Mouse (Mus musculus) neural tube, embryonic 12.5 days (tissue): ENCODE results near the gene Ltc4s. TPM values are rescaled to one million over a fixed set of nuclear protein-coding genes. Genes with fewer than 3 reads are reported as not detected.

Source experiments
- microRNA-seq: library from miRNA; unstranded; fragments of <30 nt; microRNA quantifications from one replicate; pipeline ENCODE4, GENCODE M21; 2017
- polyA plus RNA-seq: library from polyadenylated mRNA; unstranded; fragments of >200 nt; fragmentation: Nextera tagmentation; extraction: Ambion mirVana; gene quantifications from 2 replicates; pipeline ENCODE4 v1.2.1, GENCODE M21; 2016

Gene Ltc4s
- polyA plus RNA-seq, 1 experiment from 2014 or later = 0.32 TPM

Small RNA genes lying within 50 kb of the gene (microRNA-seq; reads per million reads assigned to microRNA genes)
- not detected for gene Mir6919

Other genes starting within 250 kb of the Ltc4s start
- 71.9 and 75.0 TPM in 2 replicates for gene Rnf130, start 213.3 kb downstream of the Ltc4s start, polyA plus RNA-seq
- 39.8 and 47.3 TPM in 2 replicates for gene Tbc1d9b, start 107.2 kb downstream of the Ltc4s start, polyA plus RNA-seq
- 22.4 and 25.4 TPM in 2 replicates for gene Mrnip, start 64.2 kb downstream of the Ltc4s start, polyA plus RNA-seq
- 241 and 245 TPM in 2 replicates for gene Sqstm1, start 27.8 kb downstream of the Ltc4s start, polyA plus RNA-seq
- gene Mgat4b, start 27.7 kb downstream of the Ltc4s start, polyA plus RNA-seq = 57.1 and 57.2 TPM in 2 replicates
- gene Maml1, start 53.7 kb upstream of the Ltc4s start, polyA plus RNA-seq = 6.4 and 7.3 TPM in 2 replicates
- 277 and 291 TPM in 2 replicates for gene Canx, start 87.1 kb upstream of the Ltc4s start, polyA plus RNA-seq
- 0.31 TPM in 1 of 2 replicates, not detected in the other for gene Cby3, start 115.8 kb upstream of the Ltc4s start, polyA plus RNA-seq
- 635 and 665 TPM in 2 replicates for gene Hnrnph1, start 138.4 kb upstream of the Ltc4s start, polyA plus RNA-seq
- gene Rufy1, start 192.5 kb upstream of the Ltc4s start, polyA plus RNA-seq = 27.9 and 29.0 TPM in 2 replicates